Mouse (Mus musculus) ovary, postnatal 10 days (tissue): ENCODE measurements around the gene Barhl1.
A peak's percentile ranks its signal among the peaks of the same experiment; 100 is the strongest.

Experiments used
- DNase-seq: peaks from one replicate; pipeline ENCODE4 v3.0.0; 2022; ENCODE audit warnings: low spot score

Gene Barhl1

GRCm38 (mm10) chr2:28916513-28916865 is at the start of gene Barhl1:
TSS of gene Barhl1 (minus strand) at chr2:28916668.
- DNase-seq: no peak

GRCm38 (mm10) chr2:28963565-28963964 is 47.1 kb upstream of the Barhl1 start:
- no peak for DNase-seq

- DNase-seq: no peak
These were observed 45.2 kb upstream of the Barhl1 start for GRCm38 (mm10) chr2:28961636-28962035.

- no peak for DNase-seq
These were observed 44.6 kb upstream of the Barhl1 start for GRCm38 (mm10) chr2:28961024-28961585.

- no peak for DNase-seq
These were observed 40.4 kb upstream of the Barhl1 start for GRCm38 (mm10) chr2:28956874-28957273.

GRCm38 (mm10) chr2:28954595-28954994 is 38.1 kb upstream of the Barhl1 start:
- no peak for DNase-seq

- DNase-seq: no peak
These were observed 36.5 kb upstream of the Barhl1 start for GRCm38 (mm10) chr2:28952981-28953380.

GRCm38 (mm10) chr2:28946312-28946711 is 29.8 kb upstream of the Barhl1 start:
- DNase-seq: no peak

- no peak for DNase-seq
These were observed 28.9 kb upstream of the Barhl1 start for GRCm38 (mm10) chr2:28945388-28945787.

GRCm38 (mm10) chr2:28943666-28944516 is 27.4 kb upstream of the Barhl1 start:
- DNase-seq: no peak

GRCm38 (mm10) chr2:28938997-28939396 is 22.5 kb upstream of the Barhl1 start:
- DNase-seq: no peak

GRCm38 (mm10) chr2:28930571-28930970 is 14.1 kb upstream of the Barhl1 start:
- DNase-seq: no peak

GRCm38 (mm10) chr2:28923912-28924311 is 7.4 kb upstream of the Barhl1 start:
- peak; percentile 46 for DNase-seq

GRCm38 (mm10) chr2:28919001-28919400 is 2.5 kb upstream of the Barhl1 start:
- no peak for DNase-seq

- DNase-seq: no peak
These were observed 1.3 kb upstream of the Barhl1 start for GRCm38 (mm10) chr2:28917518-28918361.

- no peak for DNase-seq
These were observed 669 bp upstream of the Barhl1 start for GRCm38 (mm10) chr2:28917156-28917517.

- peak; percentile 44 for DNase-seq
These were observed 528 bp downstream of the Barhl1 start for GRCm38 (mm10) chr2:28915768-28916512.

- no peak for DNase-seq
These were observed 1.2 kb downstream of the Barhl1 start for GRCm38 (mm10) chr2:28915104-28915738.

- no peak for DNase-seq
These were observed 2.3 kb downstream of the Barhl1 start for GRCm38 (mm10) chr2:28914121-28914520.

GRCm38 (mm10) chr2:28912961-28913360 is 3.5 kb downstream of the Barhl1 start:
- DNase-seq: no peak

GRCm38 (mm10) chr2:28912039-28912700 is 4.3 kb downstream of the Barhl1 start:
- no peak for DNase-seq
